Mouse (Mus musculus) induced T-regulatory cell, adult 2 months (primary cell): Measurements from ENCODE around the gene Hspa5.
"Not testable (repeated sequence)": the region's sequence is repeated elsewhere in the genome, so short reads cannot be mapped to it uniquely, and the experiment has no call there.

Experiments
- DNase-seq: peaks from one replicate; pipeline ENCODE4 v3.0.0-alpha.2; 2012; ENCODE audit warnings: low read depth

The Hspa5 gene

GRCm38 (mm10) chr2:34770951-34771350, 819 bp upstream of the Hspa5 start:
- no peak for DNase-seq

GRCm38 (mm10) chr2:34772252-34773235, 774 bp downstream of the Hspa5 start:
- DNase-seq = peak; percentile 94

- no peak for DNase-seq
These were observed 1.9 kb downstream of the Hspa5 start for GRCm38 (mm10) chr2:34773673-34774072.

GRCm38 (mm10) chr2:34774493-34774892, 2.7 kb downstream of the Hspa5 start:
- no peak for DNase-seq

- DNase-seq = no peak
These were observed 5.6 kb downstream of the Hspa5 start for GRCm38 (mm10) chr2:34777237-34777868.

- no peak for DNase-seq
These were observed 11.6 kb downstream of the Hspa5 start for GRCm38 (mm10) chr2:34783064-34784020.

GRCm38 (mm10) chr2:34784085-34784484, 12.3 kb downstream of the Hspa5 start:
- DNase-seq = peak; percentile 83

GRCm38 (mm10) chr2:34790282-34790681, 18.5 kb downstream of the Hspa5 start:
- DNase-seq = peak; percentile 92

- DNase-seq = not testable (repeated sequence)
These were observed 20.8 kb downstream of the Hspa5 start for GRCm38 (mm10) chr2:34792543-34792942.

- DNase-seq = no peak
These were observed 22.7 kb downstream of the Hspa5 start for GRCm38 (mm10) chr2:34794511-34794910.

- DNase-seq = no peak
These were observed 23.7 kb downstream of the Hspa5 start for GRCm38 (mm10) chr2:34795426-34795825.

GRCm38 (mm10) chr2:34799357-34800256, 27.8 kb downstream of the Hspa5 start, which contains the start of gene Rabepk:
Rabepk (minus strand) TSS chr2:34799912.
- peak; percentile 96 for DNase-seq

GRCm38 (mm10) chr2:34800371-34800770, 28.6 kb downstream of the Hspa5 start:
- no peak for DNase-seq

GRCm38 (mm10) chr2:34801516-34802482, 30.0 kb downstream of the Hspa5 start:
- peak; percentile 100 for DNase-seq

- peak; percentile 70 for DNase-seq
These were observed 30.9 kb downstream of the Hspa5 start for GRCm38 (mm10) chr2:34802565-34803245.

GRCm38 (mm10) chr2:34803746-34804145, 32.0 kb downstream of the Hspa5 start:
- DNase-seq = no peak

- DNase-seq = no peak
These were observed 32.4 kb downstream of the Hspa5 start for GRCm38 (mm10) chr2:34804172-34804571.

- DNase-seq = no peak
These were observed 33.0 kb downstream of the Hspa5 start for GRCm38 (mm10) chr2:34804815-34805214.

GRCm38 (mm10) chr2:34805364-34805950, 33.7 kb downstream of the Hspa5 start:
- no peak for DNase-seq
